Mouse (Mus musculus): ENCODE results near the gene Tmem191c.

- TF ChIP-seq CTCF (IDR thresholded peaks at IDR 0.05; ENCODE audit: borderline replicate concordance, insufficient read depth, low read depth, low read length) (no peak), POLR2A (IDR thresholded peaks at IDR 0.05; ENCODE audit: borderline replicate concordance, insufficient read depth, low read length) (no peak)
Measured at GRCm38 (mm10) chr16:17291016-17291415, 15.1 kb downstream of the Tmem191c start.

Measured in cerebellum, adult 2 months (tissue).